25 mouse cellular contexts compared by ENCODE assay signal in the genomic region with DNA sequence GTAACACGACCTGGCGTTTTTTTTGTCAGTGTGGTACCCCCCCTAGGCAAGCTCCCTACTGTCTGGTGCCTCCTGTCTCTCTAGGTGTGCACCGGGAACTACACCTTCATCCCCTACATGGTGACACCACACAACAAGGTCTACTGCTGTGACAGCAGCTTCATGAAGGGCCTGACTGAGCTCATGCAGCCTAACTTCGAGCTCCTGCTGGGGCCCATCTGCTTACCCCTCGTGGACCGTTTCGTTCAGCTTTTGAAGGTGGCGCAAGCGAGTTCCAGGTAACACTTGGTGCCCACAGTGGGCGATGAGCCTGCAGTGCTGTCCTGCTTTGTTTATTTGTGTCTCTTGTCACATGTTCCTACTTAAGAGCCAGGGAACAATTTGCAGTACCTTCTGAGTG.
DNase-seq lines count a peak whose midpoint lies in the region; ATAC-seq and TF ChIP-seq lines count a peak whose summit lies in the region.
"Had no signal": no experiment of that assay in that cellular context is flagged by ENCODE, and none has a peak within 500 bp of the region (broad histone marks: within the 10 kb centered on the region; RNA-seq: fewer than 3 reads in every experiment).

No protein-coding gene starts in this region.

- H3K4me1 ChIP-seq in kidney, embryonic 15.5 days: peaks cover 30% of the 10 kb centered on the region
- no peaks in the 10 kb centered on the region for H3K4me1 ChIP-seq in forebrain, postnatal 0 days (ENCODE audit: insufficient read depth)
- H3K4me1 ChIP-seq: heart, embryonic 15.5 days; limb, embryonic 15.5 days; liver, embryonic 15.5 days had no signal

- peak; percentile 77 for ATAC-seq in cerebellum, adult (ENCODE audit: insufficient number of reproducible peaks, low FRiP score, low TSS enrichment)
- no peak for ATAC-seq in kidney, embryonic 15.5 days (replicated peaks; ENCODE audit: low FRiP score)
- ATAC-seq in forebrain, postnatal 0 days: no peak
- ATAC-seq in CD4-positive, CD25-positive, alpha-beta regulatory T cell, adult 4 months: no peak
- ATAC-seq: forebrain, embryonic 14.5 days; intestine, postnatal 0 days had no signal

- peaks cover 3% of the 10 kb centered on the region; the same call in 1 of the 2 replicates for H3K36me3 ChIP-seq in kidney, embryonic 15.5 days
- H3K36me3 ChIP-seq in forebrain, postnatal 0 days (ENCODE audit: insufficient read depth): no peaks in the 10 kb centered on the region
- H3K36me3 ChIP-seq: embryonic facial prominence, embryonic 15.5 days; heart, embryonic 15.5 days; limb, embryonic 15.5 days; liver, embryonic 15.5 days; neural tube, embryonic 13.5 days had no signal

- 0 out of 2 replicates have a peak overlapping the region, but pooled peaks have one; percentile 77 for H3K27ac ChIP-seq in kidney, embryonic 15.5 days
- H3K27ac ChIP-seq in forebrain, postnatal 0 days (ENCODE audit: low read depth, low read length): no peak overlapping the region
- H3K27ac ChIP-seq: embryonic facial prominence, embryonic 15.5 days; heart, embryonic 15.5 days; hindbrain, postnatal 0 days; left cerebral cortex, adult 2 months; limb, embryonic 15.5 days; liver, embryonic 15.5 days; neural tube, embryonic 13.5 days had no signal

- WGBS in kidney, embryonic 15.5 days: 67% methylated on average over 10 of the region's 10 CpGs
- WGBS in forebrain, postnatal 0 days: 71% methylated on average over 10 of the region's 10 CpGs

- H3K4me3 ChIP-seq in kidney, embryonic 15.5 days (replicated peaks): no peak overlapping the region
- no peak overlapping the region for H3K4me3 ChIP-seq in forebrain, postnatal 0 days (ENCODE audit: low read depth, low read length)
- H3K4me3 ChIP-seq: embryonic facial prominence, embryonic 15.5 days; heart, embryonic 15.5 days; left cerebral cortex, adult 2 months; limb, embryonic 15.5 days; liver, embryonic 15.5 days; myocyte; neural tube, embryonic 13.5 days had no signal

- DNase-seq in cerebellum, postnatal 4 days (ENCODE audit: low spot score in 2 of 2): no peak
- DNase-seq in kidney, postnatal 25 days: no peak
- DNase-seq in brain, adult 2 months (ENCODE audit: low read depth, low spot score): peak; percentile 94
- peak; percentile 91 for DNase-seq in cerebellum, adult 9-10 months
- DNase-seq in forebrain, postnatal 0 days: no peak
- DNase-seq: adrenal gland, postnatal 14 days; gastrocnemius, postnatal 10 days; heart, adult 18-20 months; kidney, postnatal 10 days; layer of hippocampus, adult 9-11 months; lung, postnatal 4 days; thymus, postnatal 25 days had no signal

- H3K27me3 ChIP-seq in kidney, embryonic 15.5 days: no peaks in the 10 kb centered on the region
- no peaks in the 10 kb centered on the region for H3K27me3 ChIP-seq in forebrain, postnatal 0 days (ENCODE audit: insufficient read depth, low read length)
- H3K27me3 ChIP-seq: embryonic facial prominence, embryonic 15.5 days; heart, embryonic 15.5 days; limb, embryonic 15.5 days; liver, embryonic 15.5 days; neural tube, embryonic 13.5 days had no signal

- no peak overlapping the region for H3K9ac ChIP-seq in kidney, embryonic 15.5 days
- no peak overlapping the region for H3K9ac ChIP-seq in forebrain, postnatal 0 days
- H3K9ac ChIP-seq: embryonic facial prominence, embryonic 15.5 days; heart, embryonic 15.5 days; limb, embryonic 15.5 days; liver, embryonic 15.5 days; neural tube, embryonic 13.5 days had no signal

- no peak overlapping the region for H3K4me2 ChIP-seq in kidney, embryonic 15.5 days
- H3K4me2 ChIP-seq in forebrain, postnatal 0 days (ENCODE audit: low read depth): no peak overlapping the region
- H3K4me2 ChIP-seq: embryonic facial prominence, embryonic 15.5 days; heart, embryonic 15.5 days; limb, embryonic 15.5 days; liver, embryonic 15.5 days; neural tube, embryonic 13.5 days had no signal

- no peak for TF ChIP-seq CTCF in forebrain, postnatal 0 days (IDR thresholded peaks at IDR 0.05; ENCODE audit: low read depth)

- H3K9me3 ChIP-seq in kidney, embryonic 15.5 days (replicated peaks): 0 out of 2 replicates have a peak, but pooled peaks cover 4% of the 10 kb centered on the region
- no peaks in the 10 kb centered on the region for H3K9me3 ChIP-seq in forebrain, postnatal 0 days (ENCODE audit: low read length)
- H3K9me3 ChIP-seq: embryonic facial prominence, embryonic 15.5 days; heart, embryonic 15.5 days; limb, embryonic 15.5 days; liver, embryonic 15.5 days; neural tube, embryonic 13.5 days had no signal

Comparison
In these comparisons a context has a peak if more than half of its experiments do, and no peak if none do; other contexts are left out.
1. DNase-seq: peak in brain, adult 2 months (single experiment) and cerebellum, adult 9-10 months (single experiment); none in cerebellum, postnatal 4 days (0 of 2), kidney, postnatal 25 days (0 of 2) and forebrain, postnatal 0 days (single experiment).